Comparison of ENCODE assay signal across 26 mouse cellular contexts in genomic region chr10:116268343-116268742, GRCm38 (mm10). TPM values are rescaled to one million over a fixed set of nuclear protein-coding genes. Genes with fewer than 3 reads are reported as not detected.
A peak's percentile ranks its signal among the peaks of the same experiment; 100 is the strongest.
DNase-seq lines count a peak whose midpoint lies in the region; ATAC-seq and TF ChIP-seq lines count a peak whose summit lies in the region.
"Had no signal": no experiment of that assay in that cellular context is flagged by ENCODE, and none has a peak within 500 bp of the region (broad histone marks: within the 10 kb centered on the region; RNA-seq: fewer than 3 reads in every experiment).

No protein-coding gene starts in this region.

- no peaks in the 10 kb centered on the region for H3K36me3 ChIP-seq in kidney, embryonic 15.5 days
- no peaks in the 10 kb centered on the region for H3K36me3 ChIP-seq in C2C12 (ENCODE audit: control insufficient read depth, insufficient read depth)
- H3K36me3 ChIP-seq: embryonic facial prominence, embryonic 10.5 days; forebrain, embryonic 10.5 days; hindbrain, embryonic 12.5 days; limb, embryonic 13.5 days; liver, embryonic 12.5 days; neural tube, embryonic 13.5 days had no signal

- peak overlapping the region; percentile 85 for H3K27ac ChIP-seq in gastrocnemius, adult 2 months
- peak overlapping the region; percentile 90 for H3K27ac ChIP-seq in kidney, embryonic 15.5 days
- H3K27ac ChIP-seq: embryonic facial prominence, embryonic 10.5 days; forebrain, embryonic 10.5 days; hindbrain, embryonic 12.5 days; limb, embryonic 13.5 days; liver, embryonic 12.5 days; neural tube, embryonic 13.5 days had no signal

- DNase-seq in gastrocnemius, adult 2 months: no peak
- DNase-seq in gastrocnemius, postnatal 14 days: no peak
- DNase-seq in kidney, adult 9 months: no peak
- peak; percentile 52 for DNase-seq in R1 (ENCODE audit: low read depth, low spot score)
- no peak for DNase-seq in urinary bladder, postnatal 4 days (ENCODE audit: low spot score in 2 of 2)
- DNase-seq in ovary, postnatal 10 days (ENCODE audit: low spot score): no peak
- DNase-seq: adrenal gland, postnatal 36 days; cerebellum, adult 11 months; cerebellum, adult 9-11 months; gastrocnemius, postnatal 25 days; lung, adult 2 months; midbrain, embryonic 14.5 days; right cerebral cortex, adult 18-20 months had no signal

- intact Hi-C loops in gastrocnemius, adult 2 months (cut with DNase I): loop anchor here (5.0 kb wide), 1 partner anchor 34 kb away; no protein-coding TSS in a partner anchor
- intact Hi-C loops in gastrocnemius, postnatal 14 days (cut with DNase I; ENCODE audit: low total_unique reads): no loop called here

- H3K79me3 ChIP-seq in C2C12 (ENCODE audit: low read depth): no peaks in the 10 kb centered on the region

- H3K27me3 ChIP-seq in kidney, embryonic 15.5 days: no peaks in the 10 kb centered on the region
- no peaks in the 10 kb centered on the region for H3K27me3 ChIP-seq in C2C12 (ENCODE audit: control insufficient read depth, insufficient read depth, insufficient read length)
- H3K27me3 ChIP-seq: hindbrain, embryonic 12.5 days; limb, embryonic 13.5 days; liver, embryonic 12.5 days; megakaryocyte, embryonic 14.5 days; neural tube, embryonic 13.5 days had no signal

- H3K4me1 ChIP-seq in kidney, embryonic 15.5 days: peaks cover 30% of the 10 kb centered on the region
- H3K4me1 ChIP-seq: hindbrain, embryonic 12.5 days; limb, embryonic 13.5 days; megakaryocyte, embryonic 14.5 days; neural tube, embryonic 13.5 days had no signal

- WGBS in kidney, embryonic 15.5 days: 60% methylated on average over 4 of the region's 4 CpGs

- ATAC-seq in kidney, embryonic 15.5 days (replicated peaks; ENCODE audit: low FRiP score): no peak
- ATAC-seq: forebrain, embryonic 16.5 days; intestine, postnatal 0 days; liver, embryonic 12.5 days had no signal

- no peak overlapping the region for H3ac ChIP-seq in C2C12 (ENCODE audit: control insufficient read depth, insufficient read length, low read depth)

- no peak overlapping the region for H3K4me2 ChIP-seq in kidney, embryonic 15.5 days
- H3K4me2 ChIP-seq: hindbrain, embryonic 12.5 days; limb, embryonic 13.5 days; liver, embryonic 12.5 days; neural tube, embryonic 13.5 days had no signal

- no peaks in the 10 kb centered on the region for H3K9me3 ChIP-seq in kidney, embryonic 15.5 days (replicated peaks)
- H3K9me3 ChIP-seq: embryonic facial prominence, embryonic 10.5 days; forebrain, embryonic 10.5 days; hindbrain, embryonic 12.5 days; limb, embryonic 13.5 days; liver, embryonic 12.5 days; megakaryocyte, embryonic 14.5 days; neural tube, embryonic 13.5 days had no signal

- H3K9ac ChIP-seq in kidney, embryonic 15.5 days: no peak overlapping the region
- H3K9ac ChIP-seq: hindbrain, embryonic 12.5 days; limb, embryonic 13.5 days; liver, embryonic 12.5 days; neural tube, embryonic 13.5 days had no signal

- no peak overlapping the region for H3K4me3 ChIP-seq in gastrocnemius, adult 2 months
- H3K4me3 ChIP-seq in kidney, embryonic 15.5 days (replicated peaks): no peak overlapping the region
- no peak overlapping the region for H3K4me3 ChIP-seq in C2C12 (ENCODE audit: insufficient read depth, poor library complexity, severe bottlenecking)
- H3K4me3 ChIP-seq: embryonic facial prominence, embryonic 10.5 days; forebrain, embryonic 10.5 days; hindbrain, embryonic 12.5 days; limb, embryonic 13.5 days; liver, embryonic 12.5 days; megakaryocyte, embryonic 14.5 days; neural tube, embryonic 13.5 days had no signal

- TF ChIP-seq CTCF in gastrocnemius, adult 2 months (IDR thresholded peaks at IDR 0.05): no peak
- TF ChIP-seq CTCF in C2C12 (IDR thresholded peaks at IDR 0.05; ENCODE audit: control insufficient read depth, insufficient read depth, insufficient read length): no peak

- no peaks in the 10 kb centered on the region for H3K79me2 ChIP-seq in C2C12 (ENCODE audit: control insufficient read depth, insufficient read depth)

TF ChIP-seq in C2C12, 6 proteins besides CTCF, POLR2A, EP300 and RAD21:
- TF ChIP-seq CEBPB (IDR thresholded peaks at IDR 0.05; ENCODE audit: low read depth): peak; percentile 74
- TF ChIP-seq USF1 (IDR thresholded peaks at IDR 0.05; ENCODE audit: low read depth): peak; percentile 57
- peak; percentile 92 for TF ChIP-seq MAX (IDR thresholded peaks at IDR 0.05)
- TF ChIP-seq MYOG (IDR thresholded peaks at IDR 0.05; ENCODE audit: control insufficient read depth, extremely low read depth, insufficient read length): no peak
TF ChIP-seq in C2C12: peak in this region for 3.

RNA-seq across cellular contexts. Expression of gene Ptprb, which starts 7.0 kb away (rescaled TPM):
- 10 to 100 TPM; 22.3 to 32.2 TPM for total RNA-seq in gastrocnemius, adult 2 months (2021)
- total RNA-seq in gastrocnemius, postnatal 14 days (2021): 10 to 100 TPM; 38.6 to 50.3 TPM
- polyA plus RNA-seq in kidney, embryonic 15.5 days (2015; fragmentation: Nextera tagmentation; extraction: Ambion mirVana): 7.2 and 7.4 TPM in 2 replicates
- 0.02 TPM for polyA plus RNA-seq in C2C12 (2012; fragmentation: generic; extraction: Trizol)
- total RNA-seq: common myeloid progenitor, adult 5-6 weeks; MEL had no signal
